Mouse (Mus musculus): ENCODE measurements at regions not wholly inside any gene's neighbourhood (a gene's known extent, or its start where the extent isn't known, plus 50 kb on each side); places are given as distances from the start of the nearest gene placed in this dataset.

DNA sequence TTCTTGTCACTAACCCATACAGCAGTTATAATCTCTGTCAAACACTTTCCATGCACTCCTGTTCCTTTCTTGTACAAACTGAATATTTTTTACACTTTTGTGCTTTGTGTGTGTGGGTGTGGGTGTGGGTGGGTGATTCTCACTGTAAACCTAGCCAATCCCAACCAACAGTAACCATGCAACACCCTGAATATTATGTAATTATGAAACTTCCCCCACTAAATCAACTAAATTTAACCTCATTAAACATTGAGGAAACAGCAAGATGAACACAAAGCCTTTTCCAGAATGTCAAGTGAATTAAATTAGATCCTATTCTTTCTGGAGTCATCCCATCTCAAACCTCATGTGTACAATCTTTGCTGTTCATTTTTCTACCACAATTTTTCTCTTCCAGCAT lies 197.0 kb upstream of the Cxadr start:
- no peak for TF ChIP-seq POLR2A (IDR thresholded peaks at IDR 0.05; ENCODE audit: borderline replicate concordance, extremely low read depth, low read depth, low read length)
- no peak for TF ChIP-seq CTCF (IDR thresholded peaks at IDR 0.05; ENCODE audit: insufficient read depth, low read length)

All from lung, adult 2 months (tissue).